Mouse (Mus musculus): ENCODE data around the gene Slc25a3. TPM values are rescaled to one million over a fixed set of nuclear protein-coding genes. Genes with fewer than 3 reads are reported as not detected.
A peak's percentile ranks its signal among the peaks of the same experiment; 100 is the strongest.

Slc25a3 gene
- total and polyA plus RNA-seq, 3 experiments: 368 to 868 (median 497) TPM

DNA sequence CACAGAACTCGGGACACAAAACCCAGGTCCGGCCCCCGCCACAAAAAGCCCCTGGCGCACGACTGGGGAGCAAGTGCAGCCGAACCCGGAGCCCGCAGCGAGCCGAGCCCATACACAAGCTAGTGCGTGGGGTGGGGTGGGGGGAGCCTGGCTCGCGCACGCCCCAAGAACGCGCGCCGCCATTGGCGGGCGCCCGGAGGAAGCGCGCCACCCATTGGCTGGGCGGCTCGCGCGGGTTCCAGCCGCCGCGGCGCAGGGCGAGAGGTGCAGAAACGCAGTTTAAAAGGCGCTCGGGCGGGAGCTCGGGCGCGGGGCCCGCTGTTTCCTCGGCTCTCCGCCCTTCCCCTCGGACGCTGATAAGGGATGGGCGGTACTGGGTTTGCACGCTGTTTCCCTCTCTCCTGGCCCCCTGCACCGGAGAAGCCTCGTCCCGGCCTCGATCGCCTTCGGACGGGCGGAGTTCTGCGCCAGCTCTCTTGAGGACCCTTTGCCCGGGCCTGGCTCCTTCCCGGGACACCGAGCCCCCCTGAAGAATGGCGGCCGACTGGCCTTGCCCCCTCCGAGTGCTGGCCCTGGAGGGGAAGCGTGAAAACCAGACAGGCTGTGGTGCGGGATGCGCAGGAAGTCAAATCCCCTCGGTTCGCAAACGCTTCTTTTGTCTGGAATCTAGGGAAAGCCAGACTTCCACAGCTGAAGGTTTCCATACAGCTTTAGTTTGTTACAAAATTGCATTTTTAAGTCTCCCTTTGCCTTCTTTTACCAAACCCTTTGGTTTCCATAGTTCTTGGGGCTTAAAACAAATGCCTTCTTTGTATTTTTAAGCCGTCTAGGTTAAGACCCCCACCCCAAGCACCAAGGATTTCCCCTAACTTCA, 47.8 kb upstream of the Slc25a3 start (continued):
- TF ChIP-seq KAT2A (conservative IDR thresholded peaks at IDR 0.05; ENCODE audit: low read depth, low read length) (peak; percentile 73), CHD2 (IDR thresholded peaks at IDR 0.05; ENCODE audit: low read length) (peak; percentile 82), MEF2A (IDR thresholded peaks at IDR 0.05; ENCODE audit: extremely low read depth, insufficient replicate concordance, low read depth, low read length, poor library complexity, severe bottlenecking) (no peak), MYC (IDR thresholded peaks at IDR 0.05; ENCODE audit: low read depth, low read length) (peak; percentile 77), TBP (IDR thresholded peaks at IDR 0.05; ENCODE audit: low read depth, low read length) (peak; percentile 88), POLR2A (IDR thresholded peaks at IDR 0.05; ENCODE audit: control insufficient read depth in 1 of 2, insufficient read depth in 1 of 2, low read depth in 1 of 2, low read length in 2 of 2, poor library complexity in 1 of 2) (peak; percentile 78 to 91), UBTF (IDR thresholded peaks at IDR 0.05; ENCODE audit: borderline replicate concordance, insufficient read depth, low read depth, low read length) (no peak; the same call in 1 of the 2 replicates), ELF1 (IDR thresholded peaks at IDR 0.05; ENCODE audit: low read depth, low read length) (peak; percentile 37; the same call in 1 of the 2 replicates), GATA1 (IDR thresholded peaks at IDR 0.05; ENCODE audit: low read depth, low read length) (peak; percentile 71), MAX (IDR thresholded peaks at IDR 0.05; ENCODE audit: low read length) (peak; percentile 87), CHD1 (IDR thresholded peaks at IDR 0.05; ENCODE audit: low read depth, low read length) (peak; percentile 46; the same call in 1 of the 2 replicates), TCF12 (IDR thresholded peaks at IDR 0.05; ENCODE audit: low read depth, low read length) (peak; percentile 61), RCOR1 (IDR thresholded peaks at IDR 0.05; ENCODE audit: low read depth, low read length) (0 out of 2 replicates have a peak, but pooled peaks have one; percentile 40), JUND (IDR thresholded peaks at IDR 0.05; ENCODE audit: low read depth, low read length) (no peak), MYB (IDR thresholded peaks at IDR 0.05; ENCODE audit: low read depth, low read length) (no peak), ZNF384 (IDR thresholded peaks at IDR 0.05; ENCODE audit: low read depth, low read length) (no peak), HCFC1 (IDR thresholded peaks at IDR 0.05; ENCODE audit: low read depth, low read length) (peak; percentile 81), NELFE (IDR thresholded peaks at IDR 0.05; ENCODE audit: low read depth, low read length) (peak; percentile 94), ZKSCAN1 (IDR thresholded peaks at IDR 0.05; ENCODE audit: low read depth, low read length) (no peak), ZC3H11A (IDR thresholded peaks at IDR 0.05; ENCODE audit: low read depth, low read length) (no peak), GABPA (IDR thresholded peaks at IDR 0.05; ENCODE audit: low read depth, low read length) (no peak), BHLHE40 (IDR thresholded peaks at IDR 0.05; ENCODE audit: borderline replicate concordance, low read depth, low read length) (no peak; the same call in 1 of the 2 replicates), USF1 (IDR thresholded peaks at IDR 0.05; ENCODE audit: low read depth, low read length) (no peak; the same call in 1 of the 2 replicates)

All from MEL (cell line).